Mouse (Mus musculus) kidney, postnatal 14 days (tissue): ENCODE data around the gene Spata21.

ENCODE experiments used
- DNase-seq: peaks from one replicate; pipeline ENCODE4 v3.0.0; 2022; ENCODE audit warnings: mixed read lengths

Gene Spata21

GRCm38 (mm10) chr4:141088033-141088432 lies at the start of gene Spata21:
TSS of gene Spata21 (plus strand) at chr4:141088333.
- DNase-seq = no peak

- DNase-seq = no peak
These were observed 47.0 kb upstream of the Spata21 start for GRCm38 (mm10) chr4:141041117-141041516.

- DNase-seq = peak; percentile 76
These were observed 43.3 kb upstream of the Spata21 start for GRCm38 (mm10) chr4:141044816-141045215.

- DNase-seq = no peak
These were observed 39.2 kb upstream of the Spata21 start for GRCm38 (mm10) chr4:141048810-141049475.

GRCm38 (mm10) chr4:141049476-141049835 lies 38.7 kb upstream of the Spata21 start:
- DNase-seq = peak; percentile 54

- peak; percentile 57 for DNase-seq
These were observed 35.7 kb upstream of the Spata21 start for GRCm38 (mm10) chr4:141052442-141052841.

GRCm38 (mm10) chr4:141053138-141053537 lies 35.0 kb upstream of the Spata21 start:
- peak; percentile 65 for DNase-seq

GRCm38 (mm10) chr4:141053568-141054161 lies 34.5 kb upstream of the Spata21 start:
- DNase-seq = peak; percentile 94

GRCm38 (mm10) chr4:141056970-141057369 lies 31.2 kb upstream of the Spata21 start:
- no peak for DNase-seq

- no peak for DNase-seq
These were observed 29.3 kb upstream of the Spata21 start for GRCm38 (mm10) chr4:141058835-141059234.

- no peak for DNase-seq
These were observed 28.3 kb upstream of the Spata21 start for GRCm38 (mm10) chr4:141059616-141060425.

GRCm38 (mm10) chr4:141060426-141061301 lies 27.5 kb upstream of the Spata21 start, which contains the start of gene Crocc:
TSS of gene Crocc (minus strand) at chr4:141060550.
- DNase-seq = peak; percentile 99

GRCm38 (mm10) chr4:141064104-141064659 lies 24.0 kb upstream of the Spata21 start:
- no peak for DNase-seq

- DNase-seq = peak; percentile 89
These were observed 23.0 kb upstream of the Spata21 start for GRCm38 (mm10) chr4:141065123-141065522.

- peak; percentile 89 for DNase-seq
These were observed 21.2 kb upstream of the Spata21 start for GRCm38 (mm10) chr4:141066709-141067515.

GRCm38 (mm10) chr4:141067516-141068046 lies 20.6 kb upstream of the Spata21 start:
- no peak for DNase-seq

- no peak for DNase-seq
These were observed 19.5 kb upstream of the Spata21 start for GRCm38 (mm10) chr4:141068655-141069054.

- peak; percentile 60 for DNase-seq
These were observed 18.4 kb upstream of the Spata21 start for GRCm38 (mm10) chr4:141069731-141070130.

- no peak for DNase-seq
These were observed 15.6 kb upstream of the Spata21 start for GRCm38 (mm10) chr4:141072502-141072901.

- peak; percentile 41 for DNase-seq
These were observed 14.5 kb upstream of the Spata21 start for GRCm38 (mm10) chr4:141073661-141074060.

GRCm38 (mm10) chr4:141074109-141074508 lies 14.0 kb upstream of the Spata21 start:
- no peak for DNase-seq
